Mouse (Mus musculus) kidney, adult 8-10 months (tissue): Measurements from ENCODE around the gene Tcp11l2.

ENCODE experiments used
- DNase-seq, 2 experiments: peaks; one replicate each; pipeline ENCODE4 v3.0.0; 2022

The Tcp11l2 gene

DNA sequence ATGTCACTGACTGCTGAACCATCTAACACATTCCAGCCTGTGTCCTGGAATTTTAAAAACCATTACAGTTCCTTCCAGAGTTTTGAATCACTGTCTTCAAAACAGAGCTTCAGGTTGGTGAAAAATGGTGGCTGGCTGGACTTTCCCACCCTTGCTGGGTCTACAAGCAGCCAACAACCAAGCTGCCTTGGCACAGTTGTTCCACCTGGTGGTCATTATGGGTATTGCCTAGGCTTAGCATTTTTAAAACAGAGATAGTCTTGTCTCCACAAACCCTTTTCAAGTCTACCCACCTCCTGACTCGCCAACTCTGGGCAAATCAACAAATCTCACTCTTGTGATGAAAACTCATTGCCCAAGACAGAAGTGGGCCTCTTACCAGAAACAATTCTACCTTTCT lies 17.9 kb upstream of the Tcp11l2 start:
- no peak for DNase-seq

DNA sequence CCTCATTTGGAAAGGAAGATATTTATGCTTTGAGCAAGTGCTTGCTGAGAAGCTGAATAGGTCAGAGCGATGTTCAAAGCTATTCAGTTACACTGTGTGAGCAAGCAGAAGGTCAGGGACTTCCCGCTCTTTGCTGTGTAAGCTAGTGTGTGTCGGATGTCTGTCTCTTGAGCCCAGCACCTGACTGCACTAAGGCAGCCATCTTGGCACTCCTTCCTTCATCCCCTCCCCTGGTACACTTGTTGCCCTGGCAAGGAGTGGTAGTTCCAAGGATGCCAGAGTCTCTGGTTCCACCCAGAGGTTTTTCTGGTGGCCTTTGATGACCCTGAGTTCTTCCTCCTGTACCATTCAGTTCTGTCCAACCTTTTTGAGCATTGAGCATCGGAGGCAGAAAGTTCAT lies 16.4 kb upstream of the Tcp11l2 start:
- DNase-seq = no peak

DNA sequence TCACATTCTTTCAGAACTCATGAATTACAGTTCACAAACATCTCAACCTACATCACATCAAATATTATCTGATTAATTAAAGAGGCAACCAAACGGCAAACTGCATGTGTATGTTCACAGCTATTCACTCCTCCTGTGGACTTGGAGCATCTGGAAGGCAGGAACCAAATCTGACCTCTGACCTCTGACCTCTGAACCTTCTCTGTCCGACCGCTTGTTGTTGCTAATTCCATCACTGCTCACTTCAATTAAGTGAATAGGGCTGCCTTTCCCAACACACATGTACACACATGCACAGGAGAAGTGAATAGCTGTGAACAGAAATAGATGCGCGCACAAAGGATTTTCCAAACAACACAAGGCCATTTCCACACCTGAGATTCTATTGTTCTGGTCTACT lies 14.3 kb upstream of the Tcp11l2 start:
- no peak for DNase-seq

GRCm38 (mm10) chr10:84562567-84563554 lies 13.6 kb upstream of the Tcp11l2 start:
- peak in 1 of 2 experiments; percentile 15 for DNase-seq

DNA sequence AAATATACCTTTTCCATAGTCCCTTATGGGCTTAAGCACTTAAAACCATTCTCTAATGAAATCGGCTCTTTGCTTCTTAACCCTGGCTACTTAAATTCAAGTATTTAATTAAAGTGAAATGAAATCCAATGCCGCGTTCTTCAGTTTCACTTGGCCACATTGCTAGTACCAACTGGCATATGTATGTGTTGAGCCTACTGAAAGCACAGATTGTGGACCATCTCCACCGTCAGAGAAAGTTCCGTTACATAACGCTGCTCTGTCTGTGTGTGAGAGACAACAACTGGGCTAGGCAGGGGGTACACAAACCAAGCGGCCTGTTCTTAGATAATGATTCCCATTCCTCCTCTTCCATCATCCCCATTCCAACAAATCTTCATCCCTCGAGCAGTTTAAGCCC lies 12.0 kb upstream of the Tcp11l2 start:
- no peak for DNase-seq

DNA sequence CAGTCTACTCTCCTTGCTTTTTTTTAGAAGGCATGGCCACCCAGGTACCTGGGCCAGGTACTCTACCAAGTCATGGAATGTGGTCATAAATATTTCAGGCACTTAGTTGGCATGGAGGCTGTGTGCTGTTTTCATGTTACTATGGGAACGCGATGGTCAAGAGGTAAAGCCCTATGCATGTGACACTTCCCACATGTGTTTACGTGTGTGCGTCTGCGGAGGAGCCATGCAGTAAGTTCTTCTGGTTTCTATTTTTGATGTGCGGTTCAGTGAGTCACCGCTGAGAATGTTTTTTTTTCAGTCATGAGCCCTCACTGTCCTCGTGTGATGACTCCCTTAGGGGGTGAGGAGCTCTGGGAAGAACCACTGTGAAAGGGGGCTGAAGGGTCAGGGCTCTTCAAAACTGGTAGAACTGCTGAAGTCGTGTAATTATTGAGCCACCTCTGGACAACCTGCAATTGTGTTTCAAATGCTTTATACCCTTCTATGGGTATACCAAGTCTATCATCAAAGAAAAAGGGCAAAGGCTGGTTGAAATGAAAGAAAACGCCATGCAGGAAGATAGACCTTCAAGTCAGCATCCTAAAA lies 5.3 kb upstream of the Tcp11l2 start:
- no peak for DNase-seq

- DNase-seq = no peak
These were observed 2.6 kb upstream of the Tcp11l2 start for GRCm38 (mm10) chr10:84573671-84574420.

GRCm38 (mm10) chr10:84576029-84576394 lies 414 bp upstream of the Tcp11l2 start:
- DNase-seq = no peak

DNA sequence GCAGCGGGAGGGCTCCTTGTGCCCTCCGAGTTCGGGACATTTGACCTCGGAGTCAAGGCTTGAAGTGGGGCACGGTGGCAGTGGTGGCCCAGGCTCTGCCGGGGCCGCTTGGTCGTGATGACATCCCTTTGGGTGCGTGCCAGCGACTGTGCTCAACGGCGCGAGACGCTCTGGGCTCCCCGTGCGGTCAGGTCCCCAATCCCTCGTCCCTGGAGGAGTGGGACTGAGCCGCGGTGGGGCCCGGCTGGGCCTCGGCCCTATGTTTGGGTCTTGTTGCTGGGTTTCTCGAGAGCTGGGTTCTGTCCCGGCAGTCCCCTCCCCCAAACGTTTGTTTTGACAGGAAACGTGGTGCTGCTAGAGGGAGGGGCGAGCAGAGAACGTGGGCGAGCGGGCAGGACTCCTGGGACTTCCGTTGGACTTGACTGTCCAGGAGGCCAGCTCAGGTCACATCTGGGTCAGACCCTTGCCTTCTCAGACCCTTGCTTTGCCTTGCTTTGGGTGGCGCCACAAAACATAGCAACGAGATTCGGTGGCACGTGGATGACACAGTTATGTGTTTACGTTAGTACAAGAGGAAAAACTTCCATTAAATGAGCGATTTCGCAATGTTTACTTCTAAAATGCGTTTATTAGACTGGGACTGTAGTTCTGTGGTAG lies 773 bp downstream of the Tcp11l2 start:
- peak; percentile 80 to 85 for DNase-seq

DNA sequence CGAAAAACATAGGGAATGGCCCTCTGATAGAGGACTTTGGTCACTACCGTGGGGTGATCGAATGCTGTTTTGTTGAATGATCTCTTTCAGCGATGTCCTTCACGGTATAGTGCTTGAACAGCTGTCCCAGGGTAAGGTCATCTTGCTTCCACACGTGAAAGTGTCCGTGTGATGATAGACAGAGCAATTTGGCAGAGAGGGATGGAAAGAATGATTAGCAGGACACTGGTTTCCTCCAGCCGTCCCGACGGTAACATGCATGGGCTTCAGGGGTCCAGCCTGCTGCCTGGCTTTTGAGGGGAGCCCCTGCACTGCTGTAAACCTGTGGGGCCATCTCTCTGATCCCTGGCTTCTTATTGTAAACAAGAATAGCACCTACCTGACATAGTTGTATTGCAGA lies 2.3 kb downstream of the Tcp11l2 start:
- DNase-seq = no peak

- no peak for DNase-seq
These were observed 3.1 kb downstream of the Tcp11l2 start for GRCm38 (mm10) chr10:84579527-84579926.

- no peak for DNase-seq
These were observed 4.8 kb downstream of the Tcp11l2 start for GRCm38 (mm10) chr10:84581191-84581590.

GRCm38 (mm10) chr10:84582236-84582635 lies 5.8 kb downstream of the Tcp11l2 start:
- no peak for DNase-seq

DNA sequence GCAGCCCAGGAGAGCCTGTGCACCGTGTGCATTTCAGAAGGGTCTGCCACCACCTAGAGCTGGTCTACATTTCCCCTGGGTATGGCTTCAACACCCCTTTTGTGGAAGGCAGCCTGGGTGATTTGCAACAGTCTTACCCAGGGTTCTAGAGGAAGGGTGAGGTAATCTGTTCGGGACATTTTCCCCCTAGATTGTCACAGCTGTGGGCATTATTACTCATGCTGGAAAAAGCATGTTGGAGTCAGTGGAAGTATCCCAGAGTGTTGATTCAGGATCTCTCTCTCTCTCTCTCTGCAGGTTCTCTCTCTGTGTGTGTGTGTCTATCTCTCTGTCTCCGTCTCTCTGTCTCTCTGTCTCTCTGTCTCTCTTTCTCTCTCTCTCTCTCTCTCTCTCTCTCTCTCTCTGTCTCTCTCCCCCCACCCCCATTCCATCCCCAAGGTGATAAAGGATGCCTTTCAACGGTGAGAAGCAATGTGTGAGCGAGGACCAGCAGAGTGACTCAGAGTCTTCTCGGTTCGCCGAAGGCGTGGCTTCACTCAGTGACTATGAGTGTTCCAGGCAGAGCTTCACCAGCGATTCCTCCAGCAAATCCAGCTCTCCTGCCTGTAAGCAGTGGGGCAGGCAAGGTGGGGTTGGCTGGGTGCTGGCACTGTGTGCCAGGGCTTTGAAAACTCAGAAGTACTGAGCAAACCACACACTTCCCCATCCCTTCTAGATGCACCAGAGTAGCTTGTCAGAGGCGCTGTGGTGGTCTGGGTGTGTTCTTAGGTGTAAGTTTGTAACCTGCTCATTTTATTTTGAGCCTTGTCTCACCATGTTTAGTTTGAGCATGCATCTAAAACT lies 8.2 kb downstream of the Tcp11l2 start:
- DNase-seq = no peak

DNA sequence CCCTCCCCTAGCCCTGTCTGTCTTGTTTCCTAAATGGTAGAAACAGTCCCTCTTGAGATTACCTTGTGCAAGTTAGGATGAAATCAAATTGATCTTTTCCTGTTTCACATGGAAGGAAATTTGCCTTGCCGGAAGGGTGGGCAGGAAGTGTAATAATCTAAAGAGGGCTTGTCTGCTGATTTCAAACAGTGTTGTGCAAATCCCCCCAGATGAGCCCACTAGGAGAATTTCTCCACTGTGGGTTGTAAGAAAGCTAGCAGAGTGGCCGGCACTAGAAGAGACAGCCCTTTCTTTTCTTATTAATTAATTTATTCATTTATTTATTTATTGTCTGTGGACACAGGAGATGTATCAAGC lies 8.8 kb downstream of the Tcp11l2 start:
- no peak for DNase-seq

- no peak for DNase-seq
These were observed 14.5 kb downstream of the Tcp11l2 start for GRCm38 (mm10) chr10:84590956-84591355.

DNA sequence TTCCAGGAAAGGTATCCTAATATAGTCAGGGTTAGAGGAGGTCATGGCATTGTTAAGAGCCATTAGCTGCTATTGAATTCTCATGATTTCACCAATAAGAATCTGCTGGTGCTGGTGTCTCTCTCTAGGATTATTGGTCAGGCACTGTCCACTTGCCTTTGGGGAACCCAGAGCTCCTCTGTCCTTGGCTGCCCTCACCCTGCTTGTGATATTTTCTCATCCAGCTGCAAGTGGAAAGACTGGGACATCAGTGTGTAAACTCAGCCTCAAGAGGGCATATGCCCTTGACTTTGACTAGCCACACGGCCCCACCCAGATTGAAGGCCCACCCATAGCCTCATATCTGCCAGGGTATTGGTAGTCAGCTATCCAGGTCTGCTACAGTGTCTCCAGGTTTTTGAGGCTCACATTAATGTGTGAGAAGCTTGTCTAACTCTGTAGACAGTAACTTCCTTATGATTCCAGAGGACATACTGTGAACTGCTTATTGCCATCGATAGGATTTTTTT lies 15.3 kb downstream of the Tcp11l2 start:
- no peak for DNase-seq

GRCm38 (mm10) chr10:84592745-84593144 lies 16.3 kb downstream of the Tcp11l2 start:
- DNase-seq = no peak

- peak; percentile 30 to 63 for DNase-seq
These were observed 20.8 kb downstream of the Tcp11l2 start for GRCm38 (mm10) chr10:84597127-84597785.

GRCm38 (mm10) chr10:84598172-84598571 lies 21.7 kb downstream of the Tcp11l2 start:
- DNase-seq = no peak

GRCm38 (mm10) chr10:84600136-84600535 lies 23.7 kb downstream of the Tcp11l2 start:
- DNase-seq = peak in 1 of 2 experiments; percentile 37
